Comparison of ENCODE assay signal across 21 mouse cellular contexts in the genomic region with DNA sequence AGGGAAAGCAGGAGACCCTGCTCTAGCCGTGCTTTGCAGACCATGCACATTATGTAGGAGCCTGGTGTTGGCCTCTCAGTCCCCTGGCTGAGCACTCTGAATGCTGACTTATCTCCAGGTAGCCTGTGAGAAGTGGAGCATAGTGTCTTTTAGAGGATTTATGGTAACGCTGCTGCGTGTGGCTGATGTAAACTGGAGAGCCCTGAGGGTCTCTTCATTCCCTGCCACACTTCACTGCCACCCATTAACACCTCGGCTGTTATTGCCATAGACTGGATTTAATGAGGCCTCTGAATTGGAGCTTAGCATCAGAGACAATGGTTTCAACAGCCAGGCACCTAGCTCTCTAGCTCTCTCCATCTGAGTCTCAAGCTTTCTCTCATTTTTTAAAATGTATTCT.
A peak's percentile ranks its signal among the peaks of the same experiment; 100 is the strongest.
DNase-seq lines count a peak whose midpoint lies in the region; ATAC-seq and TF ChIP-seq lines count a peak whose summit lies in the region.
"Had no signal": no experiment of that assay in that cellular context is flagged by ENCODE, and none has a peak within 500 bp of the region (broad histone marks: within the 10 kb centered on the region; RNA-seq: fewer than 3 reads in every experiment).

No protein-coding gene starts in this region.

- no peaks in the 10 kb centered on the region for H3K9me3 ChIP-seq in midbrain, embryonic 11.5 days (ENCODE audit: control insufficient read depth, low read length)
- no peaks in the 10 kb centered on the region for H3K9me3 ChIP-seq in midbrain, embryonic 10.5 days (replicated peaks)
- no peaks in the 10 kb centered on the region for H3K9me3 ChIP-seq in forebrain, postnatal 0 days (ENCODE audit: low read length)
- no peaks in the 10 kb centered on the region for H3K9me3 ChIP-seq in neural tube, embryonic 14.5 days (ENCODE audit: control insufficient read depth, low read length)
- no peaks in the 10 kb centered on the region for H3K9me3 ChIP-seq in stomach, postnatal 0 days (ENCODE audit: control insufficient read depth, low read length)
- no peaks in the 10 kb centered on the region for H3K9me3 ChIP-seq in heart, embryonic 10.5 days
- H3K9me3 ChIP-seq: embryonic facial prominence, embryonic 10.5 days; megakaryocyte, embryonic 14.5 days had no signal

- H3K4me3 ChIP-seq in midbrain, embryonic 11.5 days (ENCODE audit: low read depth, low read length): no peak overlapping the region
- H3K4me3 ChIP-seq in midbrain, embryonic 10.5 days: no peak overlapping the region
- no peak overlapping the region for H3K4me3 ChIP-seq in forebrain, postnatal 0 days (ENCODE audit: low read depth, low read length)
- H3K4me3 ChIP-seq in neural tube, embryonic 14.5 days (ENCODE audit: low read depth, low read length): no peak overlapping the region
- no peak overlapping the region for H3K4me3 ChIP-seq in stomach, postnatal 0 days (ENCODE audit: low read depth, low read length)
- no peak overlapping the region for H3K4me3 ChIP-seq in heart, embryonic 10.5 days
- H3K4me3 ChIP-seq: embryonic facial prominence, embryonic 10.5 days; erythroblast, embryonic 14.5 days; gastrocnemius, adult 2 months; megakaryocyte, embryonic 14.5 days had no signal

- no peaks in the 10 kb centered on the region for H3K27me3 ChIP-seq in midbrain, embryonic 11.5 days (ENCODE audit: control insufficient read depth, insufficient read depth, low read length)
- no peaks in the 10 kb centered on the region for H3K27me3 ChIP-seq in midbrain, embryonic 10.5 days (ENCODE audit: low read depth, poor library complexity, severe bottlenecking)
- H3K27me3 ChIP-seq in forebrain, postnatal 0 days (ENCODE audit: insufficient read depth, low read length): no peaks in the 10 kb centered on the region
- H3K27me3 ChIP-seq in neural tube, embryonic 14.5 days (ENCODE audit: control insufficient read depth, insufficient read depth, low read length): no peaks in the 10 kb centered on the region
- no peaks in the 10 kb centered on the region for H3K27me3 ChIP-seq in stomach, postnatal 0 days (ENCODE audit: control insufficient read depth, insufficient read depth, low read length)
- no peaks in the 10 kb centered on the region for H3K27me3 ChIP-seq in heart, embryonic 10.5 days (ENCODE audit: insufficient read depth, poor library complexity, severe bottlenecking)
- H3K27me3 ChIP-seq: megakaryocyte, embryonic 14.5 days had no signal

- H3K36me3 ChIP-seq in midbrain, embryonic 11.5 days (ENCODE audit: control insufficient read depth, insufficient read depth, low read length): no peaks in the 10 kb centered on the region
- H3K36me3 ChIP-seq in midbrain, embryonic 10.5 days: no peaks in the 10 kb centered on the region
- H3K36me3 ChIP-seq in forebrain, postnatal 0 days (ENCODE audit: insufficient read depth): peaks cover 24% of the 10 kb centered on the region
- H3K36me3 ChIP-seq in neural tube, embryonic 14.5 days (ENCODE audit: control insufficient read depth, insufficient read depth, low read length): no peaks in the 10 kb centered on the region
- no peaks in the 10 kb centered on the region for H3K36me3 ChIP-seq in stomach, postnatal 0 days (ENCODE audit: control insufficient read depth, insufficient read depth, low read length)
- H3K36me3 ChIP-seq in heart, embryonic 10.5 days: no peaks in the 10 kb centered on the region
- H3K36me3 ChIP-seq: embryonic facial prominence, embryonic 10.5 days had no signal

- peak; percentile 12 for DNase-seq in midbrain, embryonic 11.5 days (ENCODE audit: low spot score, missing footprints)
- no peak for DNase-seq in midbrain, embryonic 10.5 days (ENCODE audit: low spot score)
- no peak for DNase-seq in forebrain, postnatal 0 days
- DNase-seq in mesoderm, embryonic 11.5 days (ENCODE audit: low read depth, low spot score): peak; percentile 24
- no peak for DNase-seq in stomach, postnatal 0 days (ENCODE audit: low spot score)
- DNase-seq in heart, embryonic 10.5 days (ENCODE audit: low spot score): no peak
- DNase-seq: B cell, adult 2 months; cerebellum, postnatal 25 days; gastrocnemius, adult 2 months; heart, postnatal 10 days; kidney, postnatal 14 days; layer of hippocampus, adult 9-11 months; thymus, adult 18-20 months had no signal

- TF ChIP-seq EP300 in stomach, postnatal 0 days (optimal IDR thresholded peaks at IDR 0.05): no peak

- ATAC-seq in midbrain, embryonic 11.5 days (ENCODE audit: low FRiP score): no peak
- peak; percentile 45; the same call in 1 of the 2 replicates for ATAC-seq in forebrain, postnatal 0 days
- ATAC-seq in neural tube, embryonic 14.5 days (ENCODE audit: low read depth): peak; percentile 79
- ATAC-seq in stomach, postnatal 0 days (ENCODE audit: low FRiP score, low TSS enrichment): no peak
- ATAC-seq in megakaryocyte progenitor cell, adult 5-6 weeks (replicated peaks; ENCODE audit: poor library complexity): no peak
- ATAC-seq: intestine, postnatal 0 days; lung, postnatal 0 days had no signal

- no peak for TF ChIP-seq CTCF in forebrain, postnatal 0 days (IDR thresholded peaks at IDR 0.05; ENCODE audit: low read depth)
- no peak for TF ChIP-seq CTCF in stomach, postnatal 0 days (IDR thresholded peaks at IDR 0.05; ENCODE audit: low read depth)

- no peak overlapping the region for H3K4me2 ChIP-seq in midbrain, embryonic 11.5 days
- H3K4me2 ChIP-seq in forebrain, postnatal 0 days (ENCODE audit: low read depth): no peak overlapping the region
- no peak overlapping the region for H3K4me2 ChIP-seq in neural tube, embryonic 14.5 days (ENCODE audit: low read depth, low read length)
- H3K4me2 ChIP-seq in stomach, postnatal 0 days (replicated peaks; ENCODE audit: low read depth): no peak overlapping the region

- H3K27ac ChIP-seq in midbrain, embryonic 11.5 days (ENCODE audit: low read depth, low read length): no peak overlapping the region
- H3K27ac ChIP-seq in midbrain, embryonic 10.5 days (replicated peaks): no peak overlapping the region
- H3K27ac ChIP-seq in forebrain, postnatal 0 days (ENCODE audit: low read depth, low read length): peak overlapping the region; percentile 67
- H3K27ac ChIP-seq in neural tube, embryonic 14.5 days (ENCODE audit: low read depth, low read length): peak overlapping the region; percentile 90
- no peak overlapping the region for H3K27ac ChIP-seq in stomach, postnatal 0 days (replicated peaks)
- H3K27ac ChIP-seq in heart, embryonic 10.5 days: no peak overlapping the region
- H3K27ac ChIP-seq: embryonic facial prominence, embryonic 10.5 days; gastrocnemius, adult 2 months; liver, embryonic 14.5 days had no signal

- H3K9ac ChIP-seq in midbrain, embryonic 11.5 days (ENCODE audit: low read length): no peak overlapping the region
- H3K9ac ChIP-seq in forebrain, postnatal 0 days: no peak overlapping the region
- H3K9ac ChIP-seq in neural tube, embryonic 14.5 days (replicated peaks; ENCODE audit: low read depth, low read length): no peak overlapping the region
- no peak overlapping the region for H3K9ac ChIP-seq in stomach, postnatal 0 days (ENCODE audit: low read length)
- H3K9ac ChIP-seq: liver, embryonic 14.5 days had no signal

- WGBS in midbrain, embryonic 11.5 days: 17% methylated on average over 4 of the region's 4 CpGs
- 16% methylated on average over 4 of the region's 4 CpGs for WGBS in midbrain, embryonic 10.5 days
- WGBS in forebrain, postnatal 0 days: 9% methylated on average over 4 of the region's 4 CpGs
- WGBS in neural tube, embryonic 14.5 days: 7% methylated on average over 4 of the region's 4 CpGs
- WGBS in stomach, postnatal 0 days: 26% methylated on average over 4 of the region's 4 CpGs
- 28% methylated on average over 4 of the region's 4 CpGs for WGBS in heart, embryonic 10.5 days

- no peaks in the 10 kb centered on the region for H3K4me1 ChIP-seq in midbrain, embryonic 11.5 days (ENCODE audit: control insufficient read depth, insufficient read depth, low read length)
- peaks cover 14% of the 10 kb centered on the region for H3K4me1 ChIP-seq in midbrain, embryonic 10.5 days
- peaks cover 13% of the 10 kb centered on the region; the same call in 1 of the 2 replicates for H3K4me1 ChIP-seq in forebrain, postnatal 0 days (ENCODE audit: insufficient read depth)
- peaks cover 18% of the 10 kb centered on the region for H3K4me1 ChIP-seq in neural tube, embryonic 14.5 days (ENCODE audit: control insufficient read depth, insufficient read depth, low read length)
- no peaks in the 10 kb centered on the region for H3K4me1 ChIP-seq in stomach, postnatal 0 days (replicated peaks; ENCODE audit: control insufficient read depth, insufficient read depth)
- H3K4me1 ChIP-seq in heart, embryonic 10.5 days: peaks cover 6% of the 10 kb centered on the region; the same call in 1 of the 2 replicates
- H3K4me1 ChIP-seq: megakaryocyte, embryonic 14.5 days had no signal

Comparison
In these comparisons a context has a peak if more than half of its experiments do, and no peak if none do; other contexts are left out.
1. DNase-seq: peak in midbrain, embryonic 11.5 days (single experiment) and mesoderm, embryonic 11.5 days (single experiment); none in midbrain, embryonic 10.5 days (single experiment), forebrain, postnatal 0 days (single experiment), stomach, postnatal 0 days (single experiment) and heart, embryonic 10.5 days (single experiment).
2. ATAC-seq: peak in forebrain, postnatal 0 days (single experiment) and neural tube, embryonic 14.5 days (single experiment); none in midbrain, embryonic 11.5 days (single experiment), stomach, postnatal 0 days (single experiment) and megakaryocyte progenitor cell, adult 5-6 weeks (single experiment).
3. H3K27ac ChIP-seq: peak in forebrain, postnatal 0 days (single experiment) and neural tube, embryonic 14.5 days (single experiment); none in midbrain, embryonic 11.5 days (single experiment), midbrain, embryonic 10.5 days (single experiment), stomach, postnatal 0 days (single experiment) and heart, embryonic 10.5 days (single experiment).